Mouse (Mus musculus) layer of hippocampus, adult 2 months (tissue): ENCODE results near the gene Gm11938. TPM values are rescaled to one million over a fixed set of nuclear protein-coding genes. Genes with fewer than 3 reads are reported as not detected.

Experiments used
- DNase-seq, 2 experiments: peaks; one replicate each; pipeline ENCODE4 v3.0.0; 2022; ENCODE audit warnings: low spot score in 2 of 2
- H3K27ac ChIP-seq: fragments of 200-600 bp; 2 replicates; pipeline ENCODE4 v1.8.1; 2022
- H3K4me3 ChIP-seq: fragments of 200-600 bp; 2 replicates; pipeline ENCODE4 v1.8.1; 2022; ENCODE audit warnings: mild to moderate bottlenecking
- CTCF ChIP-seq: fragments of 200-600 bp; conservative IDR thresholded peaks from 2 replicates; pipeline ENCODE4 v1.8.1; 2022; ENCODE audit warnings: antibody characterized with exemption, mild to moderate bottlenecking, moderate library complexity
- total RNA-seq, 2 experiments: library from RNA; stranded (reverse); gene quantifications; 2 replicates each; pipeline ENCODE4 v1.2.3; 2021

Gene Gm11938
- total RNA-seq, 2 experiments from 2014 or later = not detected

DNA sequence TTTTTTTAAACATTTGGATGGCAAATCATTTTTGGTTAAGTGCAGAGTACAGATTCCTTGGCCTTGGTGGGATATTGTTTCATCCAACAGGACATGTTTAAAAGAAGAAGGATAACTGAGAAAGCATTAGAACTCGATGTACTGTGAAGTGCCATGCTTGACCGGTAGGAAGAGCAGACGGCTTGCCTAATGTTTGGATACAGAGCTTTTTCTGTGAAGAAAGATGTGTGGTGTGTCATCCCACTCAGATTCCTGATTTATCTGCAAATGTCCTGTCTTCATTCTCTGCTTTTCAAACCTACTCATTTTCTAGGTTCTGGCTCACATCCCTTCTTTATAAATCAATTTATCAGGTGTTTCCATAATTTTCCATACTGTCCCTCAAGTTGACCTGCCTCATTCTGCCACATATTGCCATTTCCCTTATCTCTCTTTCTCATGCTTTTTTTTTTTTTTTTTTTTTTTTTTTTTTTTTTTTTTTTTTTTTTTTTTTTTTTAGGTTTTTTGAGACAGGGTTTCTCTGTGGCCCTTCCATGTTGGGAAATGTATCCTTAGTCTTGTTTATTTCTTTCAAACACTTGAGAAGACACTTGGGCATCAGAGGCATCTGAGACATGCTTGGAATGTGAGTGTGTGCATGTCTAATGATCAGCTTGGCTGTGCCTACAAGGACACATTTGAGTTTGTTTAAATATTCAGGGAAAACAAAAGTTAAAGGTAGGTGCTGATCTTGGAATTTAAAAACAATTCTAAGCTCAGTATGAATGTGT, 44.9 kb downstream of the Gm11938 start:
- DNase-seq = no peak
- H3K27ac ChIP-seq = no peak overlapping the region
- TF ChIP-seq CTCF = 0 out of 2 replicates have a peak, but pooled peaks have one; percentile 5
- H3K4me3 ChIP-seq = no peak overlapping the region

DNA sequence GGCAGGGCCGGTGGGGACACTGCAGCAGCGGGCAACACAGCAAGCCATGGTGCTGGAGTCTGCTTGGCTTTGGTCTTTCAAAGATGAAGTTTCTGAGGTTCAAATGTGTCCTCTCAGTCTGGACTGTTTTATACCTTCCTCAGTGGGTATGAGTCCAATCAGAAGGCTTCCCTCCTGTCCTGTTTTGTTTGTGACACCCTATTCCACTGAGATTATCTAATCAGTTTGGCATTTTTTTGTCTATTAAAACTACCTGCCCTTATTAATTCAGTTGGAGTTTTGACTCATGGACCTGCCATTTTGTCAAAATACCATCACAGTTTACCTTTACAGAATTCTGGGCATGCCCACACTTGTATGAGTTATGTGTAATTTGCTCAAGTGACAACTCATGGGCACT, 46.4 kb downstream of the Gm11938 start, which contains the start of gene Krtap3-2:
Gene Krtap3-2, minus strand, starts transcription at position 101 of the 400 bp plus-strand sequence.
- no peak for TF ChIP-seq CTCF
- no peak for DNase-seq
- Histone ChIP-seq H3K4me3 (no peak within 1 kb of the TSS), H3K27ac (no peak within 1 kb of the TSS)

DNA sequence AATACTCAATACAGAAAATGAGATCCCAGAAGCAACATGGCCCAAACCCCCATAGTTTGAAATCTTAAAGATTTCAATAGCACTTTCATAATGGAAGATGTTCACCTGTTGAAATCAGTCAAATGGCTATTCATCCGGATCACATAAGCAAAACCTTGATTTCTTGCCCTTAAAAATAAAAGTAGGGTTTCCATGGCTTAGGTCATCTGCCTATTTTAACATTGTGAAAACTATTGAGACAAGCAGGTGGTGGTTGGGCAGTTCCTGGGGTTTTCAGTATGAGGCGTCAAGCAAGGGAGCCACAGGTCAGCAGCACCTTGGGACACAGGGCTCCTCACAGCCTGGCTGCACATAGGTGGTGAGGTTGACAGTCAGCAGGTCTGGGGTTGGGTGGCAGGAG, 46.9 kb downstream of the Gm11938 start:
- DNase-seq = no peak
- Histone ChIP-seq H3K4me3 (no peak overlapping the region), H3K27ac (no peak overlapping the region)
- no peak for TF ChIP-seq CTCF

Other genes with a start within 250 kb of the Gm11938 start
- gene Krt28, start 228.4 kb downstream of the Gm11938 start, total RNA-seq = under 1 TPM in 1 of 2 experiments, not detected in 1; 0.23 TPM
- 10 to 100 TPM; 14.8 to 16.4 TPM for gene Krt10, start 213.9 kb downstream of the Gm11938 start, total RNA-seq
- 1 to 10 TPM in 1 of 2 experiments, under 1 TPM in 1; 0.97 to 1.4 TPM for gene Krt12, start 181.0 kb downstream of the Gm11938 start, total RNA-seq
- not detected for gene Krt20, start 165.2 kb downstream of the Gm11938 start, total RNA-seq
- not detected for gene Krt23, start 110.2 kb downstream of the Gm11938 start, total RNA-seq
- not detected for gene Krt39, start 82.0 kb downstream of the Gm11938 start, total RNA-seq
- not detected for gene Krt40, start 60.1 kb downstream of the Gm11938 start, total RNA-seq
- not detected for gene Krtap3-3, start 52.4 kb downstream of the Gm11938 start, total RNA-seq
- gene Krtap3-2, start 46.5 kb downstream of the Gm11938 start, total RNA-seq = not detected
- not detected for gene Gm11939, start 43.8 kb downstream of the Gm11938 start, total RNA-seq
- not detected for gene Krtap3-1, start 36.7 kb downstream of the Gm11938 start, total RNA-seq
- not detected for gene Krtap1-5, start 22.3 kb downstream of the Gm11938 start, total RNA-seq
- not detected for gene Krtap1-4, start 19.7 kb downstream of the Gm11938 start, total RNA-seq
- gene Krtap1-3, start 12.0 kb downstream of the Gm11938 start, total RNA-seq = not detected
- gene Krtap9-3, start 5.2 kb downstream of the Gm11938 start, total RNA-seq = not detected
- not detected for gene Gm11937, start 6.9 kb upstream of the Gm11938 start, total RNA-seq
- not detected for gene Krtap2-4, start 11.5 kb upstream of the Gm11938 start, total RNA-seq
- not detected for gene Gm11562, start 17.1 kb upstream of the Gm11938 start, total RNA-seq
- gene Krtap4-1, start 24.9 kb upstream of the Gm11938 start, total RNA-seq = not detected
- not detected for gene Krtap4-2, start 31.8 kb upstream of the Gm11938 start, total RNA-seq
- gene Krtap4-7, start 40.8 kb upstream of the Gm11938 start, total RNA-seq = not detected
- not detected for gene Gm11555, start 46.9 kb upstream of the Gm11938 start, total RNA-seq
- not detected for gene Gm11563, start 55.7 kb upstream of the Gm11938 start, total RNA-seq
- not detected for gene Krtap4-6, start 62.7 kb upstream of the Gm11938 start, total RNA-seq
- not detected for gene Gm14190, start 87.4 kb upstream of the Gm11938 start, total RNA-seq
- gene Gm14180, start 131.0 kb upstream of the Gm11938 start, total RNA-seq = not detected
- gene Gm11595, start 169.6 kb upstream of the Gm11938 start, total RNA-seq = not detected
- not detected for gene Krtap4-8, start 177.4 kb upstream of the Gm11938 start, total RNA-seq
- not detected for gene Krtap4-9, start 181.9 kb upstream of the Gm11938 start, total RNA-seq
- not detected for gene Gm11596, start 190.2 kb upstream of the Gm11938 start, total RNA-seq
- gene Gm11569, start 195.6 kb upstream of the Gm11938 start, total RNA-seq = not detected
- gene Gm11554, start 201.1 kb upstream of the Gm11938 start, total RNA-seq = not detected
- gene Krtap4-13, start 206.6 kb upstream of the Gm11938 start, total RNA-seq = not detected
- not detected for gene Gm11564, start 212.4 kb upstream of the Gm11938 start, total RNA-seq
- not detected for gene 2300003K06Rik, start 234.8 kb upstream of the Gm11938 start, total RNA-seq
- gene Krtap4-16, start 248.3 kb upstream of the Gm11938 start, total RNA-seq = not detected